Mouse (Mus musculus) G1E (cell line): ENCODE measurements around the gene Zfp598. TPM values are rescaled to one million over a fixed set of nuclear protein-coding genes. Genes with fewer than 3 reads are reported as not detected.

Experiments used
- ATAC-seq: 2 replicates; pipeline ENCODE4 v1.8.0; 2016; ENCODE audit warnings: mild to moderate bottlenecking; ENCODE audit not compliant: insufficient number of reproducible peaks, poor library complexity, low FRiP score, severe bottlenecking; ENCODE audit errors: extremely low read depth
- DNase-seq: peaks from one replicate; pipeline ENCODE4 v3.0.0; 2012; ENCODE audit warnings: low spot score
- H3K27me3 ChIP-seq: 2 replicates; pipeline ENCODE4 v1.6.1; 2012; ENCODE audit warnings: mild to moderate bottlenecking, low read length, inconsistent platforms; ENCODE audit not compliant: insufficient read depth
- H3K36me3 ChIP-seq: replicated peaks from 2 replicates; pipeline ENCODE3; 2012; ENCODE audit warnings: mild to moderate bottlenecking, inconsistent platforms
- H3K4me1 ChIP-seq: 2 replicates; pipeline ENCODE4 v1.6.1; 2012; ENCODE audit warnings: low read depth, low read length, inconsistent platforms, mixed read lengths; ENCODE audit not compliant: insufficient read depth
- H3K4me3 ChIP-seq: 2 replicates; pipeline ENCODE4 v1.5.1; 2012; ENCODE audit warnings: low read depth, mild to moderate bottlenecking, inconsistent platforms, low read length, moderate library complexity, mixed read lengths
- H3K9me3 ChIP-seq: replicated peaks from 2 replicates; pipeline ENCODE4 v1.6.1; 2012; ENCODE audit warnings: inconsistent platforms
- CTCF ChIP-seq: IDR thresholded peaks from 2 replicates; pipeline ENCODE4 v1.5.1; 2012; ENCODE audit warnings: low read depth, low read length, inconsistent platforms, mixed read lengths
- GATA1 ChIP-seq: IDR thresholded peaks from 2 replicates; pipeline ENCODE4 v1.6.1; 2012; ENCODE audit warnings: borderline replicate concordance, low read length, inconsistent platforms, mixed read lengths
- GATA2 ChIP-seq: IDR thresholded peaks from 2 replicates; pipeline ENCODE4 v1.6.1; 2012; ENCODE audit warnings: low read depth, low read length, inconsistent platforms, borderline replicate concordance
- POLR2AphosphoS5 ChIP-seq: IDR thresholded peaks from 2 replicates; pipeline ENCODE4 v1.6.1; 2012; ENCODE audit warnings: low read depth, low read length, inconsistent platforms; ENCODE audit not compliant: insufficient replicate concordance
- TAL1 ChIP-seq: conservative IDR thresholded peaks from 2 replicates; pipeline ENCODE4 v1.6.1; 2012; ENCODE audit warnings: low read depth, low read length, inconsistent platforms, mixed read lengths
- polyA plus RNA-seq: library from polyadenylated mRNA; stranded (reverse); fragments of >175 nt; gene quantifications from 2 replicates; pipeline ENCODE4 v1.2.3, GENCODE M21; 2012
- total RNA-seq, 2 experiments: library from RNA; stranded (forward) in 1 of 2; stranded (reverse) in 1 of 2; fragments of 200-1000 nt in 1 of 2; fragments of >200 nt in 1 of 2; fragmentation: Nextera tagmentation in 1 of 2; gene quantifications; 2 replicates each; pipeline ENCODE4 v1.2.3; 2014 to 2017

Gene Zfp598
- total and polyA plus RNA-seq, 3 experiments, result 11.2 to 86.4 (median 59.1) TPM

GRCm38 (mm10) chr17:24632813-24633449 is 36.6 kb upstream of the Zfp598 start:
- H3K9me3 ChIP-seq, result no peaks in the 10 kb centered on the region
- H3K27me3 ChIP-seq, result no peaks in the 10 kb centered on the region
- H3K36me3 ChIP-seq, result peaks cover 69% of the 10 kb centered on the region
- H3K4me1 ChIP-seq, result peaks cover 51% of the 10 kb centered on the region
- peak overlapping the region; percentile 83 for H3K4me3 ChIP-seq
- no peak for ATAC-seq
- peak; percentile 18 for DNase-seq
- TF ChIP-seq TAL1 (no peak), GATA2 (no peak), GATA1 (no peak), POLR2AphosphoS5 (no peak), CTCF (no peak)

- Histone ChIP-seq H3K4me3 (no peak overlapping the region), H3K36me3 (peaks cover 67% of the 10 kb centered on the region), H3K9me3 (no peaks in the 10 kb centered on the region), H3K4me1 (peaks cover 48% of the 10 kb centered on the region), H3K27me3 (no peaks in the 10 kb centered on the region)
- no peak for ATAC-seq
- TF ChIP-seq TAL1 (no peak), GATA2 (no peak), CTCF (no peak)
- DNase-seq, result no peak
Measured at GRCm38 (mm10) chr17:24633831-24634230, 35.7 kb upstream of the Zfp598 start.

GRCm38 (mm10) chr17:24635024-24635423 is 34.5 kb upstream of the Zfp598 start:
- no peak for DNase-seq

GRCm38 (mm10) chr17:24635694-24636093 is 33.8 kb upstream of the Zfp598 start:
- H3K4me3 ChIP-seq, result no peak overlapping the region
- peaks cover 35% of the 10 kb centered on the region for H3K4me1 ChIP-seq
- DNase-seq (no peak), ATAC-seq (no peak)
- H3K27me3 ChIP-seq, result no peaks in the 10 kb centered on the region
- peaks cover 55% of the 10 kb centered on the region for H3K36me3 ChIP-seq
- TF ChIP-seq GATA1, result no peak
- no peak for TF ChIP-seq GATA2
- TF ChIP-seq POLR2AphosphoS5, result no peak
- no peak for TF ChIP-seq TAL1
- TF ChIP-seq CTCF, result no peak
- no peaks in the 10 kb centered on the region for H3K9me3 ChIP-seq

More at GRCm38 (mm10) chr17:24635024-24635423, 34.5 kb upstream of the Zfp598 start:
- Histone ChIP-seq H3K36me3 (peaks cover 62% of the 10 kb centered on the region), H3K27me3 (no peaks in the 10 kb centered on the region), H3K4me3 (no peak overlapping the region), H3K9me3 (no peaks in the 10 kb centered on the region), H3K4me1 (peaks cover 41% of the 10 kb centered on the region)
- TF ChIP-seq GATA1, result no peak
- TF ChIP-seq POLR2AphosphoS5, result no peak
- TF ChIP-seq TAL1, result no peak
- TF ChIP-seq CTCF, result no peak
- no peak for TF ChIP-seq GATA2
- no peak for ATAC-seq

- H3K9me3 ChIP-seq, result no peaks in the 10 kb centered on the region
- peaks cover 46% of the 10 kb centered on the region for H3K36me3 ChIP-seq
- TF ChIP-seq TAL1 (no peak), GATA2 (no peak), POLR2AphosphoS5 (no peak), CTCF (no peak), GATA1 (no peak)
- no peak overlapping the region for H3K4me3 ChIP-seq
- peaks cover 25% of the 10 kb centered on the region for H3K4me1 ChIP-seq
- peaks cover 5% of the 10 kb centered on the region for H3K27me3 ChIP-seq
- ATAC-seq (no peak), DNase-seq (no peak)
Measured at GRCm38 (mm10) chr17:24636781-24637481, 32.6 kb upstream of the Zfp598 start.

GRCm38 (mm10) chr17:24638214-24638613 is 31.3 kb upstream of the Zfp598 start:
- peaks cover 15% of the 10 kb centered on the region for H3K4me1 ChIP-seq
- no peak overlapping the region for H3K4me3 ChIP-seq
- no peaks in the 10 kb centered on the region for H3K9me3 ChIP-seq
- no peak for ATAC-seq
- DNase-seq, result no peak
- peaks cover 18% of the 10 kb centered on the region for H3K27me3 ChIP-seq
- peaks cover 46% of the 10 kb centered on the region for H3K36me3 ChIP-seq
- no peak for TF ChIP-seq GATA2
- no peak for TF ChIP-seq GATA1
- no peak for TF ChIP-seq CTCF
- TF ChIP-seq TAL1, result no peak
- TF ChIP-seq POLR2AphosphoS5, result no peak
